21 mouse cellular contexts compared by ENCODE assay signal in genomic region chr5:53106731-53107130, GRCm38 (mm10).
"Had no signal": no experiment of that assay in that cellular context is flagged by ENCODE, and none has a peak within 500 bp of the region (broad histone marks: within the 10 kb centered on the region; RNA-seq: fewer than 3 reads in every experiment).

No protein-coding gene starts in this region.

- H3K9me3 ChIP-seq: heart, embryonic 10.5 days; heart, embryonic 12.5 days; hindbrain, embryonic 10.5 days; hindbrain, embryonic 12.5 days; kidney, embryonic 15.5 days; limb, embryonic 10.5 days; limb, embryonic 12.5 days had no signal

- H3K4me2 ChIP-seq: heart, embryonic 12.5 days; hindbrain, embryonic 12.5 days; hindbrain, embryonic 14.5 days; kidney, embryonic 15.5 days; limb, embryonic 12.5 days; liver, embryonic 11.5 days had no signal

- H3K27me3 ChIP-seq: heart, embryonic 12.5 days; hindbrain, embryonic 12.5 days; kidney, embryonic 15.5 days; limb, embryonic 12.5 days had no signal

- DNase-seq: gastrocnemius, adult 2 months; gastrocnemius, postnatal 10 days; gastrocnemius, postnatal 25 days; heart, adult 18-20 months; kidney, adult 11 months; kidney, adult 8-10 months; kidney, postnatal 25 days; liver had no signal

- H3K4me3 ChIP-seq: gastrocnemius, adult 2 months; heart, embryonic 10.5 days; heart, embryonic 12.5 days; hindbrain, embryonic 10.5 days; hindbrain, embryonic 12.5 days; kidney, embryonic 15.5 days; left cerebral cortex, adult 2 months; limb, embryonic 10.5 days; limb, embryonic 12.5 days had no signal

- H3K9ac ChIP-seq: heart, embryonic 12.5 days; hindbrain, embryonic 12.5 days; hindbrain, embryonic 14.5 days; kidney, embryonic 15.5 days; limb, embryonic 12.5 days had no signal

- H3K36me3 ChIP-seq: heart, embryonic 10.5 days; heart, embryonic 12.5 days; hindbrain, embryonic 10.5 days; hindbrain, embryonic 12.5 days; kidney, embryonic 15.5 days; limb, embryonic 10.5 days; limb, embryonic 12.5 days had no signal

- H3K27ac ChIP-seq: gastrocnemius, adult 2 months; heart, embryonic 10.5 days; hindbrain, embryonic 10.5 days; hindbrain, embryonic 12.5 days; hindbrain, embryonic 14.5 days; kidney, embryonic 15.5 days; kidney, postnatal 0 days; left cerebral cortex, adult 2 months; limb, embryonic 10.5 days; limb, embryonic 12.5 days had no signal

- ATAC-seq: forebrain, embryonic 16.5 days; hindbrain, embryonic 16.5 days had no signal
